Mouse (Mus musculus) mouse trophoblast stem cell (cell line): ENCODE data around the gene Ppp4r3a.
"Not testable (repeated sequence)": the region's sequence is repeated elsewhere in the genome, so short reads cannot be mapped to it uniquely, and the experiment has no call there.

ENCODE experiments used
- in situ Hi-C, 2 experiments: fragments of 300-500 bp; cut with MseI, MboI; formaldehyde crosslinking; loops; 2 replicates in 1 of 2; 3 replicates in 1 of 2; pipeline ENCODE4 v1.15.1; 2025

The Ppp4r3a gene

GRCm38 (mm10) chr12:101013668-101014067 is 69.8 kb downstream of the Ppp4r3a start:
- in situ Hi-C loops = not testable (repeated sequence)

- in situ Hi-C loops = no loop called here
These were observed 70.3 kb downstream of the Ppp4r3a start for GRCm38 (mm10) chr12:101013078-101013665.

GRCm38 (mm10) chr12:101012197-101013077 is 71.1 kb downstream of the Ppp4r3a start:
- in situ Hi-C loops = no loop called here

GRCm38 (mm10) chr12:101011017-101011416 is 72.5 kb downstream of the Ppp4r3a start:
- in situ Hi-C loops = no loop called here

- in situ Hi-C loops = no loop called here
These were observed 73.2 kb downstream of the Ppp4r3a start for GRCm38 (mm10) chr12:101010148-101010920.

GRCm38 (mm10) chr12:101009225-101009624 is 74.3 kb downstream of the Ppp4r3a start:
- in situ Hi-C loops = no loop called here

- in situ Hi-C loops = no loop called here
These were observed 74.9 kb downstream of the Ppp4r3a start for GRCm38 (mm10) chr12:101008648-101009047.

GRCm38 (mm10) chr12:101007968-101008481 is 75.5 kb downstream of the Ppp4r3a start:
- in situ Hi-C loops = no loop called here

GRCm38 (mm10) chr12:101007427-101007826 is 76.1 kb downstream of the Ppp4r3a start:
- in situ Hi-C loops = no loop called here

- in situ Hi-C loops = no loop called here
These were observed 77.7 kb downstream of the Ppp4r3a start for GRCm38 (mm10) chr12:101005665-101006420.

GRCm38 (mm10) chr12:101004982-101005381 is 78.5 kb downstream of the Ppp4r3a start:
- in situ Hi-C loops = no loop called here

GRCm38 (mm10) chr12:101002801-101003513 is 80.5 kb downstream of the Ppp4r3a start:
- in situ Hi-C loops = no loop called here

- in situ Hi-C loops = no loop called here
These were observed 84.2 kb downstream of the Ppp4r3a start for GRCm38 (mm10) chr12:100999061-100999954.

GRCm38 (mm10) chr12:100998564-100998962 is 84.9 kb downstream of the Ppp4r3a start:
- in situ Hi-C loops = no loop called here

GRCm38 (mm10) chr12:100997830-100998563 is 85.5 kb downstream of the Ppp4r3a start:
- in situ Hi-C loops = no loop called here

- in situ Hi-C loops = no loop called here
These were observed 87.1 kb downstream of the Ppp4r3a start for GRCm38 (mm10) chr12:100996378-100996898.

- in situ Hi-C loops = no loop called here
These were observed 87.7 kb downstream of the Ppp4r3a start for GRCm38 (mm10) chr12:100995607-100996377.
